Mouse (Mus musculus) heart, postnatal 25 days (tissue): ENCODE results near the gene Zfand3. TPM values are rescaled to one million over a fixed set of nuclear protein-coding genes. Genes with fewer than 3 reads are reported as not detected.

ENCODE experiments used
- DNase-seq: peaks from one replicate; pipeline ENCODE4 v3.0.0; 2022; ENCODE audit warnings: low spot score
- intact Hi-C: fragments of 180-260 bp; cut with DNase I; formaldehyde crosslinking; loops from one replicate; pipeline ENCODE4 v1.15.1; 2025
- total RNA-seq, 2 experiments: library from RNA; stranded (reverse); gene quantifications; 2 replicates each; pipeline ENCODE4 v1.2.3; 2021

Zfand3 gene
- total RNA-seq, 2 experiments from 2014 or later = 127 to 128 TPM

GRCm38 (mm10) chr17:29994459-29994858, 10.1 kb upstream of the Zfand3 start:
- no peak for DNase-seq
- intact Hi-C loops = no loop called here

GRCm38 (mm10) chr17:29995986-29996385, 8.5 kb upstream of the Zfand3 start:
- DNase-seq = no peak
- intact Hi-C loops = no loop called here

GRCm38 (mm10) chr17:29997726-29998125, 6.8 kb upstream of the Zfand3 start:
- intact Hi-C loops = no loop called here

DNA sequence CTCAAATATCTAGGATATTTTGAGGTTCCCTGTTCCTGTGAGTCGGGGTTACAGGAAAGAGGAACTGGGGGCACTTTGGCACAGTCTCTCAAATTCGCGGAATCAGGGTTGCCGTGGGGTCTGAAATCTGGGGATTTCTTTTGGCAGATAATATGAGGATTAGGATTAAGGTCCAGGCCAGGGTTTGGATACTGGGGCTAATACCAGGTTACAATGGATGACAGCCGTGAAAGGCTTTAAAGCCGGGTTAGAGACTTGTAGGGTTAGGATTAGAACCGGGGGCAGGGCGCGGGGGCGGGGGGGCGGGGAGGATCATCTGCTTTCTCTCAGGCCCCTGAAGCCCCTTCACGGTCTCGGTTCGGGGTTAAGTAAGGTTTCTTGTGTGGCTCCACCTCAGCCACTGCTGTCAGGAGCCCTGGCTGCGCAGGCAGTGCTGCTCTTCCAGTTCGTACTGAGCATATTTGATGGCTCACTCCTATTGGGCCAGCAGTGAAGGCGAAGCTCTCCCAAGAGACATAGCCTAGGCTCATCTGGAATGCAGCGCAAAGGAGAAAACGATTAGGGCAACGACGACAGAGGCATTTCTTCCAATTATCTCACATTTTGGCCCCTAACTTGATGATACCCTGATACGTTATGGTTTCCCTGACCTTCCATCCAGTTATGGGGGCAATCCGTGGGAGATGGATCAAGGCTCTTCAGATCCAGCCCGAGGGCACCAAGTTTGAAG, 5.8 kb upstream of the Zfand3 start:
- DNase-seq = no peak
- intact Hi-C loops = no loop called here

More at GRCm38 (mm10) chr17:29997726-29998125, 6.8 kb upstream of the Zfand3 start:
- DNase-seq = no peak

GRCm38 (mm10) chr17:30005103-30005443, 540 bp downstream of the Zfand3 start:
- no peak for DNase-seq
- intact Hi-C loops = no loop called here

- intact Hi-C loops = no loop called here
- no peak for DNase-seq
These were observed 963 bp downstream of the Zfand3 start for GRCm38 (mm10) chr17:30005451-30005941.

DNA sequence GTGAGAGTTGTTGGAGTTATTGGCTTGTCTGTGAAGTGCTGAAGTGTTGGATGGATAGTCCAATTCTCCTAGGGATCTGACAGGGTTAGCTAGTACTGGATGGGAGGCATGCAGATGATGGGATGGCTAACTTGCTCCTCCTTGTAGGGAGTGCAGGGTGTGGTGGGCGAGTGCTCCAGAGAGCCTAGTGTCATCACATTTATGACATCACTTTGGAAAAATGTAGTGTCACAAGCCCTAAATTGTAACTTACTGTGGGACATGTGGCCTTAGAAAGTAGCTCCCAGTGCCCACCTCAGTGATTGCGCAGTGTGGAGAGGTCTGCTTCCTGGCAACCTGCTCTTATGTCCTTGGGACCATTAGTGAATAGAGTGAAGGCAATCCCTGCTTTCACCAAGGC, 2.3 kb downstream of the Zfand3 start:
- DNase-seq = no peak
- intact Hi-C loops = no loop called here

DNA sequence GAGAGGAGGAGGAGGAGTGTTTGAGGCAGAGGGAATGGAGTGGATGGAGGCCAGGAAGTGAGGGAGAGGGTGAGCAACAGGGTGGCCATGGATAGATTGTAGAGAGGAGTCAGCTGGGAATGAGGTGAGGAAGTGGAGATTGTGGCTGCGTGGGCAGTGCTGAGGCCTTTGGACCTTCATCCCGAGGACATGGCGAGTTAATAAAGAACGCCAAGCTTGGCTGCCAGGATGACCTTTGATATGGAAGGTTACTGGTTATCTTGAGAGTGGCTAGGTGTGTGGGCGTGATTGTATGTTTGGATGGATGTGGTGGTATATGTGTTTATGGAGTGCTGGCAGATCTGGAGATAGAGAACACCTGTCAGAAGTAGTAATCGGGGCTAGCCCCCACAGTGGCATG, 3.4 kb downstream of the Zfand3 start:
- DNase-seq = no peak
- intact Hi-C loops = no loop called here

DNA sequence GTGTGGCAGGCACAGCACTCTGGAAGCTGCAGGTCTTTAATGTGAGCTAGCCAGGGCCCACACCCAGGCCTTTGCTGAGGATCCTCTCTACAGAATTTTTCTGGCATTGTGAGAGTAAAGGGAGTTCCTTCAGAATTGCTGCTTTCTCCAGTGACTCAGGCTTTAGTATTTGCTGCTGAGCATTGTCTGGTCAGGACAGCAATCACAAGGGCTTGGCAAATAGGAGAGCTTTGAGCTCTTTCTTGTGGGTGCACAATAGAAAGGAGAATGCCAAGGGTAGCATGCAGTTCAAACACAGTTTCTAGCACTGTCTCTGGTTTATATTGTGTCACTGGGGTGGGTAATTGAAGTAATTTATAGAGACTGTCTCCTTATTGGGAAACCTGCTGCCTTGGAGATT, 3.9 kb downstream of the Zfand3 start:
- no peak for DNase-seq
- intact Hi-C loops = no loop called here

GRCm38 (mm10) chr17:30014660-30015059, 10.1 kb downstream of the Zfand3 start:
- no peak for DNase-seq
- intact Hi-C loops = no loop called here

- intact Hi-C loops = no loop called here
- no peak for DNase-seq
These were observed 14.5 kb downstream of the Zfand3 start for GRCm38 (mm10) chr17:30018927-30019610.

- intact Hi-C loops = loop anchor here (5.0 to 10.0 kb wide), 2 partner anchors 82 to 175 kb away; no protein-coding TSS in a partner anchor
- DNase-seq = no peak
These were observed 15.4 kb downstream of the Zfand3 start for GRCm38 (mm10) chr17:30019942-30020341.

- intact Hi-C loops = loop anchor here (2.0 to 10.0 kb wide), 3 partner anchors 48 to 170 kb away; no protein-coding TSS in a partner anchor
- no peak for DNase-seq
These were observed 20.1 kb downstream of the Zfand3 start for GRCm38 (mm10) chr17:30024651-30025050.

- intact Hi-C loops = loop anchor here (10.0 kb wide), 1 partner anchor 168 kb away; no protein-coding TSS in a partner anchor
- no peak for DNase-seq
These were observed 22.1 kb downstream of the Zfand3 start for GRCm38 (mm10) chr17:30026617-30027016.

- DNase-seq = no peak
- intact Hi-C loops = loop anchor here (10.0 kb wide), 1 partner anchor 167 kb away; no protein-coding TSS in a partner anchor
These were observed 23.0 kb downstream of the Zfand3 start for GRCm38 (mm10) chr17:30027343-30028029.

- intact Hi-C loops = loop anchor here (10.0 kb wide), 1 partner anchor 165 kb away; no protein-coding TSS in a partner anchor
- no peak for DNase-seq
These were observed 25.2 kb downstream of the Zfand3 start for GRCm38 (mm10) chr17:30029633-30030226.

- intact Hi-C loops = no loop called here
- DNase-seq = no peak
These were observed 28.3 kb downstream of the Zfand3 start for GRCm38 (mm10) chr17:30032796-30033195.

GRCm38 (mm10) chr17:30033991-30034390, 29.5 kb downstream of the Zfand3 start:
- intact Hi-C loops = loop anchor here (2.0 kb wide), 1 partner anchor 17 kb away; no protein-coding TSS in a partner anchor
- DNase-seq = no peak

DNA sequence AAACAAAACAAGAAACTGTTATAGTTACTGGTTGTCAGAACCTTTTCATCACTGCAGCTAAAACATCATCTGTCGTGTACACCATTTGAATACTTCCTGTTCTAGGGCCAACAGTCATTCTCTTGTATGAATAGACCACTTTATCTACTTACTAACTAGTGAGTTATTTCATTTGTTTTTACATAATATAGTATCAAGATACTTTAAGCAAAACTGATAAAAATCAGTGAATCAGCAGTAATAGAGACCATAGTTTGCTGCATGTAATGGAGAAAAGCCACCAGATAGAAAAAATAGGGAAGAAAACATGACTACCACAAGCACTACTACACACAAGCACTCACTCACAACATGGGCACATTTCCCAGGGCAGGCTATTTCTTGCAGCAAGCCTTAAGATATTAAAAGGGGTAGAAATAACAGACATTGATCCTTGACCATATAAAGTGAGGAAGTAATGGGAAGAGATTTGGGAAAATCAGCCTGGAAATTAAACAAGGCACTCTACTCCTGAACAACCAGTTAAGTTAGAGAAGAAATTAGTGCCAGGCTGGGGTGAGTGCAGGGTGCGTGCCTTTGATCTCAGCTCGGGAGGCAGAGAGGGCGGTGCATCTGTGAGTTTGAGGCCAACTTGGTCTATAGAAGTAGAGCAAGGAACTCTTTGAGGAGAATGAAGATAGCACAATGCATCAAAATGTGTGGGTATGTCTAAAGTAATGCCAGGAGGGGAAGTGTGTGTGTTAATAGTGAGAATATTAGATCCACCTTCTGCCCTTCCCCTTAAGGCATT, 30.9 kb downstream of the Zfand3 start:
- intact Hi-C loops = loop anchor here (2.0 kb wide), 1 partner anchor 15 kb away; no protein-coding TSS in a partner anchor
- no peak for DNase-seq
